Mouse (Mus musculus): ENCODE results near the gene Cass4. TPM values are rescaled to one million over a fixed set of nuclear protein-coding genes. Genes with fewer than 3 reads are reported as not detected.

Cass4 gene
- 0.29 and 0.33 TPM in 2 replicates for polyA plus RNA-seq (2015; fragmentation: Nextera tagmentation; extraction: Ambion mirVana)

GRCm38 (mm10) chr2:172393391-172394051 is at the start of gene Cass4:
Gene Cass4, plus strand, starts transcription at chr2:172393794.
- no peaks in the 10 kb centered on the region for H3K36me3 ChIP-seq (ENCODE audit: control insufficient read depth, insufficient read depth)
- H3K4me2 ChIP-seq (replicated peaks; ENCODE audit: low read depth): 0 out of 2 replicates have a peak within 1 kb of the TSS, but pooled peaks have one; percentile 21
- 23% methylated on average over 13 of the region's 13 CpGs for WGBS
- H3K4me3 ChIP-seq (ENCODE audit: low read depth, low read length): no peak within 1 kb of the TSS
- no peaks in the 10 kb centered on the region for H3K9me3 ChIP-seq (ENCODE audit: control insufficient read depth)
- no peak within 1 kb of the TSS for H3K9ac ChIP-seq (ENCODE audit: low read depth, low read length)
- no peak for TF ChIP-seq CTCF (IDR thresholded peaks at IDR 0.05; ENCODE audit: low read depth)
- ATAC-seq: no peak
- no peak within 1 kb of the TSS for H3K27ac ChIP-seq (ENCODE audit: low read depth, low read length)
- no peaks in the 10 kb centered on the region for H3K27me3 ChIP-seq (replicated peaks; ENCODE audit: control insufficient read depth, insufficient read depth, low read length)
- H3K4me1 ChIP-seq (replicated peaks; ENCODE audit: control insufficient read depth, insufficient read depth, low read length): no peaks in the 10 kb centered on the region

DNA sequence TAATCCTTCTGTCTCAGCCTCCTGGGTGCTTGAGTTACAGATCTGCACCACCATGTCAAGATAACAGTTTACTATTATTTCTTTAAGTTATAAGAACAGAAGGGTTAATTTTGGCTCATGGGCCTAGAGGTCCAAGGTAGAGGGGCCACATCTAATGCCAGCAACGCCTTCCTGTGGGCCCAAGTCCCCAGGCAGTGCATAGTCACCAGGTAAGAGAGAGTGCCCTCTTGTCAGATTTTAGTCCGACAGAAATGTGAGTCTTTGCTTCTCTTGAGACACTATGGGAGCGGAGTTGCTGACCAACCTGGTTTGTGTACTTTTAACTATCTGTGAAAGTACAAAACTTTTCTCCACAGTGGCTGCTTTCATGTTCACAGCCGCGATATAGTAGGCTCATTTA is 48.9 kb upstream of the Cass4 start:
- TF ChIP-seq CTCF (IDR thresholded peaks at IDR 0.05; ENCODE audit: low read depth): no peak
- Histone ChIP-seq H3K9ac (ENCODE audit: low read depth, low read length) (no peak overlapping the region), H3K36me3 (ENCODE audit: control insufficient read depth, insufficient read depth) (no peaks in the 10 kb centered on the region), H3K4me2 (replicated peaks; ENCODE audit: low read depth) (peak overlapping the region; percentile 89), H3K4me3 (ENCODE audit: low read depth, low read length) (peak overlapping the region; percentile 89), H3K27me3 (replicated peaks; ENCODE audit: control insufficient read depth, insufficient read depth, low read length) (no peaks in the 10 kb centered on the region), H3K27ac (ENCODE audit: low read depth, low read length) (no peak overlapping the region), H3K4me1 (replicated peaks; ENCODE audit: control insufficient read depth, insufficient read depth, low read length) (no peaks in the 10 kb centered on the region; the same call in 1 of the 2 replicates), H3K9me3 (ENCODE audit: control insufficient read depth) (no peaks in the 10 kb centered on the region)
- WGBS: 32% methylated on average over 5 of the region's 5 CpGs
- ATAC-seq: no peak

- Histone ChIP-seq H3K9ac (ENCODE audit: low read depth, low read length) (peak within 1 kb of the TSS; percentile 75), H3K27me3 (replicated peaks; ENCODE audit: control insufficient read depth, insufficient read depth, low read length) (no peaks in the 10 kb centered on the region), H3K4me1 (replicated peaks; ENCODE audit: control insufficient read depth, insufficient read depth, low read length) (no peaks in the 10 kb centered on the region; the same call in 1 of the 2 replicates), H3K27ac (ENCODE audit: low read depth, low read length) (peak within 1 kb of the TSS; percentile 52; the same call in 1 of the 2 replicates), H3K4me2 (replicated peaks; ENCODE audit: low read depth) (peak within 1 kb of the TSS; percentile 89), H3K9me3 (ENCODE audit: control insufficient read depth) (no peaks in the 10 kb centered on the region), H3K4me3 (ENCODE audit: low read depth, low read length) (peak within 1 kb of the TSS; percentile 89), H3K36me3 (ENCODE audit: control insufficient read depth, insufficient read depth) (no peaks in the 10 kb centered on the region; the same call in 1 of the 2 replicates)
- ATAC-seq: peak; percentile 99
- under 1% methylated on average over 35 of the region's 35 CpGs for WGBS
- no peak; the same call in 1 of the 2 replicates for TF ChIP-seq CTCF (IDR thresholded peaks at IDR 0.05; ENCODE audit: low read depth)
These were observed 48.3 kb upstream of the Cass4 start, which contains the start of gene Fam210b for GRCm38 (mm10) chr2:172345258-172345738. Gene Fam210b, plus strand, starts transcription at chr2:172345565.

- Histone ChIP-seq H3K4me2 (replicated peaks; ENCODE audit: low read depth) (peak overlapping the region; percentile 89), H3K36me3 (ENCODE audit: control insufficient read depth, insufficient read depth) (no peaks in the 10 kb centered on the region; the same call in 1 of the 2 replicates), H3K27ac (ENCODE audit: low read depth, low read length) (peak overlapping the region; percentile 52; the same call in 1 of the 2 replicates), H3K9ac (ENCODE audit: low read depth, low read length) (peak overlapping the region; percentile 75), H3K4me3 (ENCODE audit: low read depth, low read length) (peak overlapping the region; percentile 89), H3K27me3 (replicated peaks; ENCODE audit: control insufficient read depth, insufficient read depth, low read length) (no peaks in the 10 kb centered on the region), H3K4me1 (replicated peaks; ENCODE audit: control insufficient read depth, insufficient read depth, low read length) (no peaks in the 10 kb centered on the region; the same call in 1 of the 2 replicates), H3K9me3 (ENCODE audit: control insufficient read depth) (no peaks in the 10 kb centered on the region)
- 0 out of 2 replicates have a peak, but pooled peaks have one; percentile 4 for ATAC-seq
- WGBS: 16% methylated on average over 31 of the region's 31 CpGs
- TF ChIP-seq CTCF (IDR thresholded peaks at IDR 0.05; ENCODE audit: low read depth): no peak
These were observed 47.3 kb upstream of the Cass4 start for GRCm38 (mm10) chr2:172346034-172346929.

DNA sequence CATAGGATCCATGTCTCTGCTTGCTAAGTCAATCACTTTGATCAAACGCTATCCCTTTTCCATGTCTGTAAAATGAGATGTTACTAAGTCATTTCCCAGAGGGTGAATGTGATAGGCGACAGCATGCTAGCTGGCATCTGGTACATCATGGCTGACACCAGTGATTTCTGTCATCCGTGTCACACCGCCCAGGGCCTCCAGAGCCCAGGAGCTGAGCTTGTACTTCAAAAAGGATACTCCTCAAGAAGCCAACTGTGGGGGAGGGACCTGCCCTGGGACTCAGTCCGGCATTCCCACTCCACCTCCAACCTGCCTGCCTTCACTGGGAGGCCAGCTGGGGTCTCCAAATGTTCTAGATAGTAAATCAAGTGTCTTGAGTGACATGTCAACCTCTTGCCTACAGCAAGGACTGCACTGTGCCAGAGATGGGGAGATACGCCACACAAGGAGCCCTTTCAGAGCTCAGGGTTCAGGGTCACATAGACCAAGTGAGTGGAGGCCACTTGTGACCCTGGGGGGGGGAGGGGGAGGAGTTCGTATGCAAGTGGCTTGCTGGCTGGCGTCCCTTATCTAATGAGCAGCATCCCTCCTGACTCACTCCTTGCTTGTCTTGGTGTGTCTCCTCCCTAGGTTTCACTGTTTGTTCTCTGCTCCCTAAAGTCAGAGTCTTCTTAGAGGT is 46.5 kb upstream of the Cass4 start:
- H3K9ac ChIP-seq (ENCODE audit: low read depth, low read length): no peak overlapping the region
- no peak for ATAC-seq
- no peaks in the 10 kb centered on the region for H3K9me3 ChIP-seq (ENCODE audit: control insufficient read depth)
- no peaks in the 10 kb centered on the region; the same call in 1 of the 2 replicates for H3K4me1 ChIP-seq (replicated peaks; ENCODE audit: control insufficient read depth, insufficient read depth, low read length)
- no peaks in the 10 kb centered on the region for H3K27me3 ChIP-seq (replicated peaks; ENCODE audit: control insufficient read depth, insufficient read depth, low read length)
- H3K4me3 ChIP-seq (ENCODE audit: low read depth, low read length): no peak overlapping the region
- no peaks in the 10 kb centered on the region; the same call in 1 of the 2 replicates for H3K36me3 ChIP-seq (ENCODE audit: control insufficient read depth, insufficient read depth)
- WGBS: 70% methylated on average over 8 of the region's 8 CpGs
- no peak for TF ChIP-seq CTCF (IDR thresholded peaks at IDR 0.05; ENCODE audit: low read depth)
- peak overlapping the region; percentile 89; the same call in 1 of the 2 replicates for H3K4me2 ChIP-seq (replicated peaks; ENCODE audit: low read depth)
- H3K27ac ChIP-seq (ENCODE audit: low read depth, low read length): no peak overlapping the region

Data from intestine, postnatal 0 days (tissue).